Mouse (Mus musculus): ENCODE results near the gene Krt23. TPM values are rescaled to one million over a fixed set of nuclear protein-coding genes. Genes with fewer than 3 reads are reported as not detected.
A peak's percentile ranks its signal among the peaks of the same experiment; 100 is the strongest.

The Krt23 gene
- 0.52 and 0.57 TPM in 2 replicates for polyA plus RNA-seq (2015; fragmentation: Nextera tagmentation; extraction: Ambion mirVana)

DNA sequence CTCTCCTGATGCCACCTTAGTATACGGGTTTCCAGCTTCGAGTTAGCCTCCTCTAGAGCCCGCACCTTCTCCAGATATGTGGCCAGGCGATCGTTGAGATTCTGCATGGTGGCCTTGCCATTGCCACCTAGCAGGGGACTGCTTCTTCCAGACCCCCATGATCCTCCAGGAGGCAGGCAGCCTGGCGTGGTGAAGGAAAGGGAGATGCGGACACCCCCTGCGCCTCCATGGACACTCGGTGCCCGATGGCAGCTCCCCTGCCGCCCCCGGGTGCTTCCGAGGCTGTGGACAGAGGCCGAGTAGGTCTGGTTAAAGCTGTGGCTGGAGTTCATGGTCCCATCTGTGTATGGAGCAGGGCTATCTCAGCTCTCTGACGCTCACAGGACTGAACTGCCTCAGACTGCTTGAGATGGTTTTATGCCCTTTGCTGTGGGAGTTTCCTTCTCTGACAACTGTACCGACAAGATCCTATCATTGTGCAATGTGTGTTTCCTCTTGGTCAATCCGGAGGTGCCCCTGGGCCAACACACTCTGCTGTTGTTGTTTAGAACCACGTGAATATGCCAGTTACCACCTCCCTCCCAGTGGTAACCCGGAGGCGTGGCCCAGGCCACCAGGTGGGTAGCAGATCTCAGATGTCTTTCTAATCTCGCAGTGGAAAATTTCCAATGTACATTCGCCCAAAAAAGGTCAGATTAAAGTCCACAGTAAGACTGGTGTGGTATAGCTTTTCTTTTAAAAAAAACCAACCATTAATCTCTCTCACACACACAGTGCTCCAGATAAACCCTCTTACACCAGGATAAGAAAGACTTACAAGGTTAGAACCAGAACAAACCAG, at the start of gene Krt23:
TSS of gene Krt23 (minus strand) at position 405 of the 841 bp plus-strand sequence.
- Histone ChIP-seq H3K4me3 (no peak within 1 kb of the TSS), H3K36me3 (no peaks in the 10 kb centered on the region), H3K27me3 (replicated peaks) (no peaks in the 10 kb centered on the region), H3K27ac (replicated peaks) (no peak within 1 kb of the TSS), H3K9ac (no peak within 1 kb of the TSS), H3K4me1 (0 out of 2 replicates have a peak, but pooled peaks cover 9% of the 10 kb centered on the region), H3K9me3 (no peaks in the 10 kb centered on the region), H3K4me2 (no peak within 1 kb of the TSS)
- no peak for ATAC-seq (ENCODE audit: extremely low read depth, insufficient number of reproducible peaks, low FRiP score, low TSS enrichment)
- 73% methylated on average over 22 of the region's 22 CpGs for WGBS

DNA sequence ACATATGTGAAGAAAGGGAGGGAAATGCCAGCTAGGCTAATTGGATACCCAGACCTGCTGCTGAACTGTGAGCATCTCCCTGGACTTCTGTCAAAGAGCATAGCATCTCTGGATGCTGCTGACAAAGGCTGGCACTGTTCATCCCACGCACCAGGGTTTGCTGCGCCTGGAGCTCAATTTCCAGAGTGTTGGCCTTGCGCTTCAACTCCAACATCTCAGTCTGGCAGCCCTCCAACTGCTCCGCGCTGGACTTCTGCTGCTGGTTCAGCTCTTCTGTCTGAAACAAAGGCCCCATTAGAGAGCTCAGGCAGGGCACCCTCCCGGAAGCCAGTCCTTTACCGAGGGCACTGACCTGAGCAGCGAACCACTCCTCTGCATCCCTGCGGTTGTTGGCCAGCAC, 46.8 kb upstream of the Krt23 start:
- H3K27ac ChIP-seq (replicated peaks) = no peak overlapping the region
- no peak for ATAC-seq (ENCODE audit: extremely low read depth, insufficient number of reproducible peaks, low FRiP score, low TSS enrichment)
- 49% methylated on average over 9 of the region's 9 CpGs for WGBS
- no peak overlapping the region for H3K4me3 ChIP-seq
- peak overlapping the region; percentile 37 for H3K4me2 ChIP-seq
- no peak overlapping the region for H3K9ac ChIP-seq
- no peaks in the 10 kb centered on the region for H3K4me1 ChIP-seq
- H3K27me3 ChIP-seq (replicated peaks) = no peaks in the 10 kb centered on the region
- no peaks in the 10 kb centered on the region for H3K9me3 ChIP-seq
- no peaks in the 10 kb centered on the region for H3K36me3 ChIP-seq

DNA sequence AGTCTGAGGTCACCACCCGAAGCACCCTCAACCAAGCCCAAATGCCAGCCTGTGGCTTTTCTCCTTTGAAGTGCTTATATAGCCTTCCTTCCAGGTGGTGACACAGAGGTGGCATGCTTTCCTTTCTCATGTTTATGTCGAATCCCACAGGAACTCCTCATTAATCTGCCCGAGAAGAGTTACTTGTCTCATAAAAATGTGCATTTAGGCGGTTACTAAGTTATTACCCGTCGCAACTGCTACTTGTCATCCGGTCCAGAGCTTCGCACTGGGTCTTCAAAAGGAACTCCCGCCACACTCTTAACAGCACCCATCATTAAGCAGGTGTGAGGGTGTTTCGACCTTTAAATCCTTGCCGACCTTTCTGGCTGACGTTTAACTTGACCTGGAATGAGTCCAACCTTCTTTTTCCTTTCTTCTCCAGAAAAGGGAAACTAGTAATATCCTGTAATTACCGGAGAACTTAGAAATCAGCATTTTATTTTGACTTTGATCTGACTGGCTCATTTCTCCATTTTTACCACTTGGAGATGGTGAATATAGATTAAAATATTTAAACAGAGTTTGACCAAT, 28.4 kb upstream of the Krt23 start, which contains the start of gene Krt39:
TSS of gene Krt39 (minus strand) at position 51 of the 573 bp plus-strand sequence.
- H3K4me3 ChIP-seq = no peak within 1 kb of the TSS
- no peak within 1 kb of the TSS for H3K4me2 ChIP-seq
- H3K27ac ChIP-seq (replicated peaks) = no peak within 1 kb of the TSS
- WGBS = 73% methylated on average over 13 of the region's 13 CpGs
- no peak within 1 kb of the TSS for H3K9ac ChIP-seq
- no peaks in the 10 kb centered on the region for H3K4me1 ChIP-seq
- H3K36me3 ChIP-seq = no peaks in the 10 kb centered on the region
- H3K9me3 ChIP-seq = no peaks in the 10 kb centered on the region
- no peak for ATAC-seq (ENCODE audit: extremely low read depth, insufficient number of reproducible peaks, low FRiP score, low TSS enrichment)
- no peaks in the 10 kb centered on the region for H3K27me3 ChIP-seq (replicated peaks)

DNA sequence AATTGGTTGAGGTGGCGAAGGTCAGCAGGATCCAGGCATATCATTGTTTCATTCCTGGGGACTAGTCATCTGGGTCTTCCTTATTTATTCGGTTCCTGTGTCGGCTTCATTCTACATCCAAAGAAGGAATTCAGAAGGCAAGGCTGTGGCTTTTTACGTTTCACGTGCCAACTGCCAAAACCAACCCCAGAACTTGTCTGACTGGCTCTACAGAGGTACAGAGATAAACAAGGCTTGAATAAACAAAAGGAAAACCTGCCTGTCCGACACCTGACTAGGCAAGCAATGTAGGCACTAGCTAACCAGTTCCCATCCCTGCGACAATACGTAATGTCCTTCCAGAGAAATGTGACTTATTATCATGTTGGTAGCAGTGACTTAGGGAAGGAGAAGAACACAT, 21.2 kb upstream of the Krt23 start:
- Histone ChIP-seq H3K4me1 (no peaks in the 10 kb centered on the region), H3K27ac (replicated peaks) (no peak overlapping the region), H3K9me3 (no peaks in the 10 kb centered on the region), H3K9ac (no peak overlapping the region), H3K4me3 (no peak overlapping the region), H3K36me3 (no peaks in the 10 kb centered on the region), H3K27me3 (replicated peaks) (no peaks in the 10 kb centered on the region), H3K4me2 (no peak overlapping the region)
- ATAC-seq (ENCODE audit: extremely low read depth, insufficient number of reproducible peaks, low FRiP score, low TSS enrichment) = no peak
- 72% methylated on average over 8 of the region's 8 CpGs for WGBS

- Histone ChIP-seq H3K4me3 (no peak overlapping the region), H3K4me1 (no peaks in the 10 kb centered on the region), H3K9ac (no peak overlapping the region), H3K36me3 (no peaks in the 10 kb centered on the region), H3K9me3 (no peaks in the 10 kb centered on the region), H3K4me2 (no peak overlapping the region), H3K27me3 (replicated peaks) (no peaks in the 10 kb centered on the region), H3K27ac (replicated peaks) (no peak overlapping the region)
- 74% methylated on average over 9 of the region's 9 CpGs for WGBS
- ATAC-seq (ENCODE audit: extremely low read depth, insufficient number of reproducible peaks, low FRiP score, low TSS enrichment) = no peak
Observed at GRCm38 (mm10) chr11:99500095-99500805, 7.3 kb upstream of the Krt23 start.

- Histone ChIP-seq H3K4me2 (no peak overlapping the region), H3K4me1 (0 out of 2 replicates have a peak, but pooled peaks cover 9% of the 10 kb centered on the region), H3K9ac (no peak overlapping the region), H3K9me3 (no peaks in the 10 kb centered on the region), H3K4me3 (no peak overlapping the region), H3K36me3 (no peaks in the 10 kb centered on the region), H3K27ac (replicated peaks) (no peak overlapping the region), H3K27me3 (replicated peaks) (no peaks in the 10 kb centered on the region)
- WGBS = 66% methylated on average over 4 of the region's 4 CpGs
- no peak for ATAC-seq (ENCODE audit: extremely low read depth, insufficient number of reproducible peaks, low FRiP score, low TSS enrichment)
Observed at GRCm38 (mm10) chr11:99496460-99496859, 3.5 kb upstream of the Krt23 start.

DNA sequence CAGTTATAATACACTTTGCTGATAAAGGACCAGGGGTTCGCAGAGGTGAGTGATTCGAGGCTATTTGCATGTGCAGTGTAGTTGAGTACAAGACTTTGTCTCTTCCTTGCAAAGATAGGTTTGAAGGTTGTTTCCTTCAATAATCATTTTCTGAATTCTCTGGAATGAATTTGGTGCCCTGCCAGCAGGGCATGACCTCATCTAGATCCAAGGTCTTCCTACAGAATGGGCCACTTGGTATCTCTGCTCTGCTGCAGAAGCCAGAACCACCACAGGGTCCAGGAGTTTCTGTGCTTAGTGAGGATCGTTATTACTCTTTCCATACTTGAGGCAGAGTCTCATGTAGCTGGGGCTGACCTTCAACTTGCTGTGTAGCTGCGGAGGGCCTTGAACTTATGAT, 1.8 kb upstream of the Krt23 start:
- Histone ChIP-seq H3K36me3 (no peaks in the 10 kb centered on the region), H3K27me3 (replicated peaks) (no peaks in the 10 kb centered on the region), H3K4me3 (no peak overlapping the region), H3K4me2 (no peak overlapping the region), H3K9me3 (no peaks in the 10 kb centered on the region), H3K27ac (replicated peaks) (no peak overlapping the region), H3K4me1 (0 out of 2 replicates have a peak, but pooled peaks cover 9% of the 10 kb centered on the region), H3K9ac (no peak overlapping the region)
- WGBS = 78% methylated on average over 4 of the region's 4 CpGs
- no peak for ATAC-seq (ENCODE audit: extremely low read depth, insufficient number of reproducible peaks, low FRiP score, low TSS enrichment)

DNA sequence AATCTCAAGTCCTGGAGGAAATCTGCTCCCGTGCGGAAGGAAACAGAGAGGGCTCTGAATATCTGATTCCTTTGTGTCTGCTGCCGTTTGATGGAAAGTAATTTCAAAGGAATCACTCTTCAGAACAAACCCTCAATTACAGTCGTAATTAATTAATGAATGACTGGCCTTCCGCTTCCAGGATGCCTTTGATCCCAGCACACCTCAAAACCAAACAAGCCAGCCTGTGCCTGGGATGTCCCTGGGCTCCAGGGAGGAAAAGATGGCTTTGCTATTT, 575 bp upstream of the Krt23 start:
- Histone ChIP-seq H3K4me1 (0 out of 2 replicates have a peak, but pooled peaks cover 9% of the 10 kb centered on the region), H3K4me2 (no peak overlapping the region), H3K27ac (replicated peaks) (no peak overlapping the region), H3K9me3 (no peaks in the 10 kb centered on the region), H3K4me3 (no peak overlapping the region), H3K27me3 (replicated peaks) (no peaks in the 10 kb centered on the region), H3K36me3 (no peaks in the 10 kb centered on the region), H3K9ac (no peak overlapping the region)
- ATAC-seq (ENCODE audit: extremely low read depth, insufficient number of reproducible peaks, low FRiP score, low TSS enrichment) = no peak
- 59% methylated on average over 5 of the region's 5 CpGs for WGBS

DNA sequence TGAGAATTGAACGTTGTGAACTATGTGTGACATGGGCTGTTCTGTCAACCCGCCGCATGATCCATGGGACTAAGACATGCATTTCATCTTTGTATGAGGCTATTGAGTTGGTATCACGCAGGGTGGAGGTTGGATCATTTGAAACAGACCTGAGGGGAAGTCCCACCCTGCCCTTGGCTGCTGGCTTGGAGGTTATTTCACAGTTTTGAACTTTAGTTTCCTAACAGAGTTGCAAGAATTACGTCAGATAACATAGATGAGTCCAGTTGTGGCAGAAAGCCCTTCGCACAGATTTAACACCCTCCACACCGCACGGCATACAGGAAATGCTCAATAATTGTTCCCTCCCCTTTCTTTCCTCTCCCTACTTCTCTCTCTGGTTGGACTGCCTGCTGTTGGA, 1.9 kb downstream of the Krt23 start:
- Histone ChIP-seq H3K4me3 (no peak overlapping the region), H3K27me3 (replicated peaks) (no peaks in the 10 kb centered on the region), H3K4me1 (0 out of 2 replicates have a peak, but pooled peaks cover 9% of the 10 kb centered on the region), H3K27ac (replicated peaks) (no peak overlapping the region), H3K4me2 (no peak overlapping the region), H3K9me3 (no peaks in the 10 kb centered on the region), H3K36me3 (no peaks in the 10 kb centered on the region), H3K9ac (no peak overlapping the region)
- 74% methylated on average over 8 of the region's 8 CpGs for WGBS
- ATAC-seq (ENCODE audit: extremely low read depth, insufficient number of reproducible peaks, low FRiP score, low TSS enrichment) = no peak

DNA sequence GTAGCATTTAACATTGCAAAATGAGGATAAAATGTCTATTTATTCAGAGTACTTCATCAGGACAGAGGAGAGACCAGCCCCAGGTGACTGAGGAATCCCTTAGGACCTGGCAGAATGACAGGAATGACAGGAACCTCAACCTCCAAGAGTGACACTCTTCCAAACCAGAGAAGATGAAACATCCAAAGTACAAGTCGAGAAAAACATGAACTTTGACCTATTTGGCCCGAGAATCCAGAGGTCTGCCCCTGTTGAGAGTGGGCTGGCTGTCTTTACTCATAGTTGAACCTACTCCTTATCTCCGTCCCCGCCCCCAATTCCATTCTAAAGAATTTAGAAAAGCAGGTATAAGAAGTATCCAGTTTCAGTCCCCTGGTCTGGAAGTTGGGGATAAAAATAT, 2.3 kb downstream of the Krt23 start:
- no peaks in the 10 kb centered on the region for H3K9me3 ChIP-seq
- no peak for ATAC-seq (ENCODE audit: extremely low read depth, insufficient number of reproducible peaks, low FRiP score, low TSS enrichment)
- no peak overlapping the region for H3K9ac ChIP-seq
- H3K4me3 ChIP-seq = no peak overlapping the region
- 0 out of 2 replicates have a peak, but pooled peaks cover 9% of the 10 kb centered on the region for H3K4me1 ChIP-seq
- no peak overlapping the region for H3K27ac ChIP-seq (replicated peaks)
- H3K36me3 ChIP-seq = no peaks in the 10 kb centered on the region
- WGBS = 42% methylated on average over 4 of the region's 4 CpGs
- H3K4me2 ChIP-seq = no peak overlapping the region
- H3K27me3 ChIP-seq (replicated peaks) = no peaks in the 10 kb centered on the region

DNA sequence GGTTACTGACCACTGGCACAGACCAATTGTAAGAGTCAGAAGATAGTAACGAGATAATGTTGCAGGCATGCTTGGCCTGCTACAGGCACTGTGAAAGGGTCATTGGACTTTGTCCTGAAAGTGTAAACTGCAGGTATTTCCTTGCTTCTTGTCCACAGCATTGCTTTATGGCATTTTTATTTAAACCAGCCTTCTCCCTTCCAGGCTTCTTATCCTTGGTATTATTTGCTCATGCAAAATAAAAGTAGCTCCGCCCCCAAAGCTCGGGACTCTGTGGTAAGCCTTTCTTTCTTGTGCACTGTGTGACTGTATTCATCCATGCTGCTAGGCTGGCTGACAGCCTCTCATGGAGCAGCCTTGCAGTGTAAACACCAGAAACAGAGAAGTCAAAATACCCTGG, 3.7 kb downstream of the Krt23 start:
- WGBS = 64% methylated on average over 3 of the region's 3 CpGs
- H3K36me3 ChIP-seq = no peaks in the 10 kb centered on the region
- H3K9me3 ChIP-seq = no peaks in the 10 kb centered on the region
- no peak overlapping the region for H3K4me3 ChIP-seq
- no peaks in the 10 kb centered on the region for H3K27me3 ChIP-seq (replicated peaks)
- H3K27ac ChIP-seq (replicated peaks) = no peak overlapping the region
- 0 out of 2 replicates have a peak, but pooled peaks cover 9% of the 10 kb centered on the region for H3K4me1 ChIP-seq
- H3K4me2 ChIP-seq = no peak overlapping the region
- no peak overlapping the region for H3K9ac ChIP-seq
- ATAC-seq (ENCODE audit: extremely low read depth, insufficient number of reproducible peaks, low FRiP score, low TSS enrichment) = no peak

All from heart, embryonic 13.5 days (tissue).